Mouse (Mus musculus) lung, postnatal 4 days (tissue): Measurements from ENCODE around the gene Nrg3.

Experiments used
- DNase-seq, 2 experiments: peaks; one replicate each; pipeline ENCODE4 v3.0.0; 2021

The Nrg3 gene

DNA sequence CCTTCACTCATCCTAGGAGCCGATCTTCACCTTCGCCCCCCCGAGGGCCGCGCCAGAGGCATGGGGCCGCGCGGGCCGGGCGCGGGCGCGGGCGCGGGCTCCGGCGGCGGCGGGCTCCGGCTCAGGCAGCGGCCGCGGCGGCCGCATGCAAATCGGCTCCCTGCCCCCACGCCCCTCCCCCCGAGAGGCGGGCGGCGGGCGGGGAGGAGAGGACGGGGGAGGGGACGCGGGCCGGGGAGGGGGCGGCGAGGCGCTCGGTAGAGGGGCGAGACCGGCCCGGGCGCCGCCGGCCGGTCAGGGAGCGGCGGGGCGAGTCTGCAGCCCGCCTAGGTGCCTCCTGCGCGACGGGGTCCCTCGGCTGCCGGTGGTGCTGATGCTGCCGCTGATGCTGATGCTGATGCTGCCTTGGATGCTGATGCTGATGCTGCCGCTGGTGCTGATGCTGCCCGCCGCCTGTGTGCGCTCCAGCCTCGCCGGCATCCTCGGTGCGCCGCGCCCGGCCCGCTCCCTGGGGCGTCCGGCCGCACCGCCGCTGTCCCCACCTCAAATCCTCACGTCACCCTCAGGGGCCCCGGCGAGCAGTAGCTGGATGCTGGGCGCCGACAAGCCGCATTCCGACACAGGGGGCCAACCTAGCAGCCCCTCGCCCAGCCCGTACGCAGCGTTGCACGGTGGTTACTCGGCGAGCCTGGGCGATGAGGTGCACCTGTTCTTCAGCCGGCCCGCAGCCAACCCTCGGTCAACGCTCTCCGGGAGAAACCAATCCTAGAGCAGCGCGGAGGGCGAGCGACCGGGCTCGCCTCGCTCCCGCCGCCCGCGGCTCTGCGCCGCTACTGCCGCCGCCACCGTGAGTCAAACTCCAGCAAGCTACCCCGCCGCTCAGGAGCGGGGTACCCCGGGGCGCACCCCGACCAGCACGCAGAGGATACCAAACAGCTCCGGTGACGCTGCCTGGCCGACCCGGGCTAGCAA is at the start of gene Nrg3:
Gene Nrg3, minus strand, starts transcription at position 299 of the 972 bp plus-strand sequence.
- peak in 1 of 2 experiments; percentile 19 for DNase-seq

DNA sequence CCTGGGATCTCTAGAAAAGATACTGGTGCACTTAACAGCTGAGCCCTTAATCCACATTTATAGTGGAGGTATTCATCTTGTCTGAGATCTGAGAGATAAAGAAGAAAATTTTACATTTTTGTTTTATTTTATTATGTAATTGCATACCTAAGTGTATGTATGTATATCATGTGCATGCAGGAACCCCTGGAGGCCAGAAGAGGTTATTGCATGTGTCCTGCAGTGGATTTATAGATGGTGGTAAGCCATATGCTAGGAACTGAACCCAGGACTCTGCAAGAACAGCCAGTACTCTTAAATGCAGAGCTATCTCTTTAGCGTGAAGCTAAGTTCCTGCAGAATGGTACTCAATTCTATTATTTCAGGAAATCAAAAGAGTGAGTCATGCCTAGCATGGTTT is 36.1 kb upstream of the Nrg3 start:
- no peak for DNase-seq

DNA sequence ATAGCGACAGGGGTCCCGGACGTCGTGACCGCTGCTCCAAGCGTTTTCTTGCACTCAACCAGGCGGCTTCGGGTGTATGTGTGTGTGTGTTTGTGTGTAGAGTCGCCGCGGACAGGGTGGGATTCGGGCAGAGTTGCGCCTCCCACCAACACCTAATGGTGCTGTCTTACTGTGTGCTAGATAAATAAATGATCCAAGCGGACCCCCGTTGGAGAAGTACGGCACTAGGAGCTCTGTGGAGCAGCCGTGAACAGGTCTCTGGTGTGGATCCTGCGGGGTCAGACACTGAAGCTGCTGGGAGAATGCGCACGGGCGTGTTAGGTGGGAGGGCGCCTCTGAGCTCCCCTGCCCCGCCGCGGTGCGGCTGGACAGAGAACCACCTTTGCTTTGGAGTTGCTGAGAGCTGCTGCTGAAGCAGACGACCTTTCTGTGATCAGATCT is 903 bp upstream of the Nrg3 start:
- no peak for DNase-seq

DNA sequence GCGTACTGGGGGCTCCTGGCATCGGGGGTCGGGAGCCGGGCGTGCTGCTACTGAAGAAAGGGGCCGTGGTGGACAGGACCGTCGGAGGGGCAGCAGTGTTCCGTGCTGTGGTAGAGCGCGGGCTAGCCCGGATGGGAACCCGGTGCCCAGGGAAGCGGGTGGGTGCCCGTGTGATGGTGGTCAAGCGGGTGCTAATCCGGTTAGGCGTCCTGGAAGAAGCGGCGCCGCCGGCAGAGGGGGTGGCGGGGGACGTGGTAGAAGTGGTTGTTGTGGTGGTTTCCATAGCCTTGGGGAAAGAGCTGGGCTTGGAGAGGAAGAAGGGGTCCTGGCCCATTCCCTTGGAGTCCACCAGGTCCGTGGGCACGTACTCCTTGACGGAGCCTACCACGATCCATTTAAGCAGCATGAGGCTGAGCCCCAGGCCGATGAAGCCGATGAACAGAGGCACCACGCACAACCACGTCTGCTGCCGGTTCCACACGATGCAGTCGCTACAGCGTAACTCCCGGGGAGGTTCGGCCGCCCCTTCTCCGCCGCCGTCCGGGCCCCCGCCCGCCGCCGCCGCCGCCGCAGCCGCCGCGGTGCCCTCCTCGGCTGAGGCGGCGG is 639 bp downstream of the Nrg3 start:
- DNase-seq, result no peak

DNA sequence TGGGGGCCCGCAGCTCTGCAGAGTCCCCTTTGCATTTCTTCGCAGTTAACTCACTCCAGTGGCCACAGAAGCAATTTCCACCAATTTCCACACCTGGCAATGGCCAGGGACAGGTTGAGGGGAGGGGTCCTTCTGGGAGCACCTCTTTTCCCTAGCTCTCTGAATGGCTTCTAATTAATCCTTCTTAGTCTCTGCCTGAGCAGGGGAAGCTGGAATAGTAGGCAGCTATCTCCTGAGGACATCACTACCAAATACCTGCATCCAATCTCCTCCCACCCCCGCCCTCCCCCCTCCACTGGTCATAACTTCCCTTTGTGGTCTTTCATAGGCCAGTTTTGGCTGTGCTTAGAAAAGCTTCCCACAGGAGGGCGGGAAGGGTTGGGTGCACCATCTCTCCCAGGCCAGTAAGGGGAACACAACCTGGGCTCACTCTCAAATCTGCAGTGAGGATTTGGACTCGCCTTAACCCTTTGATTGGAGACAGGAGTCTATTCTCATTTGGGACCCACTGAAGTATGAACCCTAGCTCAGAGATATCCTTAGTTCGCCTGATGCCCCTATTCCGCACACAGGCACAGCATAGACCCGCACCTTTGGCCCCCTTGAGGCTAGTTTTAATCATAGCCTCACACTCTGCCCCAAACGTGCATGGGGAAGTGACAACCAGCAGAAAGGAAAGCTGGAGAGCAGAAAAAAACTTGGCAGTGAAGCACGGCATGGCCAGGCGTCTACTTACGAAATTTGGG is 1.5 kb downstream of the Nrg3 start:
- DNase-seq, result no peak

DNA sequence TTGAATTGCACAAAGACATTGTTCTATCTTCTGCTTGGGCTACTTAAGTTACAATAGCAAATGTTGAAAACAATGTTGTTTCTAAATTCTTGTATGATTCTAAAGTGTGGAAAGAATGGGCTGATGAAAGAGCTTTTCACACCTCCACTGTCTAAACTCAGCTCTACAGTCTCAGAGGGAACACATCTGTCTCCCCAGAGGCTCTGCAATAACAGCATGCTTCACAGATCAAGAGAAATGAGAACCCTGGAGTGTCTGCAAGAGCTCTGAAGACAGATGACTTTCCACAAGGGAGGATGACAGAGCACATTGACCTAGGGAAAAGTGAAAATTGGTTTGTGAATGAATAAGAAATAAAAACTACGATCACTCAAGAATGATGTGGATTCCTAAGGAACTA is 27.4 kb downstream of the Nrg3 start:
- DNase-seq, result no peak

DNA sequence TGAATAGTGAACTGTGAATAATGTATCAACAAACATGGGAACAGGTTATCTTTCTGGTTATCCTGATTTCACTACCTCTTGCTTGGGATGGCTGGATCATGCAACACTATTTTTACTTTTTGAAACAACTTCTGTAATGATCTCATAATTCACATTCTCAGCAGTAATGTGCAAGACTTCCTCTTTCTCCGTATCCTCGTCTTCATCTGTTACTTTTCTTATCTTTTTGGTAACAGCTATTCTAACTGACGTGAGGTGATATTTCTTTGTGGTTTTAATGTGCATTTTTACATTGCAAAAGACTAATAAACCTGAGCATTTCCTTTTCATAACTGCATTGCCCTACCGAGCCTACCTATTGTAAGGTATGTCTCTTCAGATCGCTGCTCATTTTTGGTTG is 44.4 kb downstream of the Nrg3 start:
- no peak for DNase-seq

DNA sequence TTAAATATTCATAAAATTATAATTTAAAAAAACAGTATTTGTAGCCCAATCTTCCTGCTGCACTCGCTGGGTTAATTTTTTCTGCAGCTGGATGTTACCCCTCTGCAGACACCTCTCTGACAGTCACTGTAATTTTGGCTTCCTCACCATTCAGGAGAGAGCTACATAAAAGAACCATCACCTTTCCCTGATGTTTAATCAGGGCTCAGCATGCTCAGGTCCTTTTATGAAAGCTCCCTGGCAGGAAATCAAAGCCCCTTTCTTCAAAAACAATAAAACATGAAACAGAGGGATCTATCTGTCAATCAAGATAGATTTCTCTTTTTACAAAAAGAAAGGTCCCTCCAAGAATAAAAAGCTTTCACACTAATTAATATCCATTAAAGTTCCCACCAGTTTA is 51.0 kb downstream of the Nrg3 start:
- DNase-seq, result no peak

GRCm38 (mm10) chr14:39413270-39413669 is 59.6 kb downstream of the Nrg3 start:
- no peak for DNase-seq

DNA sequence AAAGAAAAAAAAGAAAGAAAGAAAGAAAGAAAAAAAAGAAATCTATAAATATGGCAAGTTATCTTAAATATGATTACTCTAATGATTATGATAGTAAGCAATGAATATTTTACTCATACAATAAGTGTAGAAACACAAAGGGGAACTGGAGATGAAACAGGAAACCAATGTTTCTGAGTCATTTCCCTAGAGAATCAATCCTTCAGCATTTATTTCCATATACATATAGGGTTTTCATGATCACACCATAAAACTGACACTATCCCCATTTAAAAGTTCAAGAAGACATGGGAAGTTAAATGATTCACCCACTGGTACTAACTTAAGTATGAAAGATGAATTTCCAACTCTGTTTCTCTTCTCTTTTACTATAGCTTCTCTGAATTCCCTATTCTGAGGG is 86.0 kb downstream of the Nrg3 start:
- no peak for DNase-seq

DNA sequence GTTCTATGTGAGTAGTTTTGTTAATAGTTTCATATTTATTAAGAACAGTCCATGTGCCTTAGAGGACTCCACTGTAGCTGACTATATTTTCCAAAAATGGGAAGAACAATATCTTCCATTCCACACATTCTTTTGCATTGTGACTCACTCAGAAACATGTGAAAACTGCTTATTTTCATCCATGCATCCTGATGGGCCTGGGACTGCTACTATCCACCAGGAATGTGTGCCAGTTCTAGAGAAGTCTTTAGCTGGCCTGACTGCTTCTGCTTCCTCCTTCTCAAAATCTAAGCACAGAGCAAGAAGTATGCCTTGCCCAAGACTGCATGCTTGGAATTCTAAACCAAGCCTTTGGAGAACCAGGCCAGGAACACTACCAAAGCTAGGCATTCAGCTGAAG is 91.6 kb downstream of the Nrg3 start:
- DNase-seq, result no peak

DNA sequence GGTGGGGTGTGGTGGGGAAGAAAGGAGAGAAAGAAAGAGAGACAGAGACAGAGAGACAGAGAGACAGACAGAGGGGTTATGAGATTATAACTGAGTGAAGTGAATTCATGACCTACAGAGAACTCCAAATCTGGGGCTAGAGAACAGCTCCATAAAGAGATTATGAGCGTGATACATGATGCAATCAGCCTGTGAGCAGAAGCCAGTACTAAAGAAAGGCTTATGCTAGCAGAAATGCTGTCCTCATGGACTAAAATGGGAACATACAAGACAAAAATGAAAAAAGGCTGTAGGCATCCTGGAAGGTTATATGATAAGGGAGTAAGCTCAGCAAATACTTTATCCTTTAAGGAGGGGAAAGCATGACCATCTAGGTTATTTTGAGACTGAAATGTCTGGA is 99.7 kb downstream of the Nrg3 start:
- no peak for DNase-seq

- DNase-seq, result no peak
These were observed 116.6 kb downstream of the Nrg3 start for GRCm38 (mm10) chr14:39356251-39356650.

- no peak for DNase-seq
These were observed 120.7 kb downstream of the Nrg3 start for GRCm38 (mm10) chr14:39351979-39352737.

DNA sequence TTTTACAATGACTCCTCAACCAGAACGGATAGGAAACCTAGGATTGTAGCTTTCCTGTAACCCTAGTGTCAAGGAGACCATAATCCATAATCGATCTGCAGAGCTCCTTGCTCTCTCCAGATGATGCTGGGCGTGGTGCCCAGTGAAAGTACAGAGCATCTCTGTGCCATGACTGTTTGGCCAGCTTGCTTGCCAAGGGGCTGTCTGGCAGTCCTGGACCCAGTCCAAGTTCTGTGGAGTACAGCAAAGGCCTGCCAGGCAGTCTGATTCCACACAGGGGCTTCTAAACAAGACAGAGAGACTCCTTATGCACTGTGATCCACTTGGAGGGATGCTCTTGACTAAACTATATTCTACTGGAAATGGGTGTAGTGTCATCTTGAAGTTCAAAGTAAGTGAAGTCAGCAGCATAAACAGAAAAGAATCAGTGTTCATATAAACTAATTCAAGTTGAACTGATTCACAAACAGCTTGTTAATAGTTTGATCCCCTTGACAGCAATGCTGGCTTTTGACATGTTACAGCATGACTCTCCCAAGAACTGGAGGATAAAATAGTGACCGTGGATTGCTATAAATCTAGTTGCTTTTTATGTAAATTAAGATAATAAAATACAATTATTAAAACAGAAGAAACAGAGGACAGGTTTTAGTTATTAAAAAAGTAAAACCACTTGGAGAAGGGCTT is 155.3 kb downstream of the Nrg3 start:
- DNase-seq, result no peak

DNA sequence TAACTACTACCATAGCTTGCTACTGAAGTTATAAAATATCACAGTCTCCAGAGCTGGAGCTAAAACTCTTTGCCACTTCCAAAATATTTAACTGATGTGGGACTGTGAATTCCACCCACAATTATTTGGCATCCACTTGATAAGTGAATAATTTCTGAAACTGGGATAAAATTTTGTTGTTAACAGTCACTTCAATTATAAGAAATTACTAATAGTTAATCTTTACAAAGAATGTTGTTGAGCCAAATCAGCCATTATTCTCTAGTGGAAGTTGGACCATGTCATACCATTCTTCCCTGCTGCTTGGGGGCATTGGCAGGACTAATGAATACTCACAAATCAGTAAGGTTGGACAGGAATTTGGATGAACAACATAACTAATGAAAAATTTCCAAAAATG is 158.8 kb downstream of the Nrg3 start:
- no peak for DNase-seq

DNA sequence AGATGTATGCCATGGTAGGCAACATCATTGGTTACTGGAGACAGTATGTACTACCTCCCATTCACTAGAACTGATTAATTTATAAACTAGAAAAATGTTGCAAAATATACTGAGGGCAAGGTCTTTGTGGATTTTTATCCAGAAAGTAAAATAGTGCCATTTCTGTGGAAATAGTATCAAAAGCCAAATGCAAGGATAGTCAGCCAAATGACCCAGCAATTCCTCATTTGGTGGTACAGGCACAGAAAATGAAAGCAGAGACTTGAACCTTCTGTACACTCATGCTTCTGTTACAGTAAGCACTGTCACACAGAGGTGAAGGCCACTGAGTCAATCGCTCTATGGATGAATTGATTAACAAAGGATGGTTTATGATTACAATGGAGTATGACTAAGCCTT is 207.8 kb downstream of the Nrg3 start:
- no peak for DNase-seq

DNA sequence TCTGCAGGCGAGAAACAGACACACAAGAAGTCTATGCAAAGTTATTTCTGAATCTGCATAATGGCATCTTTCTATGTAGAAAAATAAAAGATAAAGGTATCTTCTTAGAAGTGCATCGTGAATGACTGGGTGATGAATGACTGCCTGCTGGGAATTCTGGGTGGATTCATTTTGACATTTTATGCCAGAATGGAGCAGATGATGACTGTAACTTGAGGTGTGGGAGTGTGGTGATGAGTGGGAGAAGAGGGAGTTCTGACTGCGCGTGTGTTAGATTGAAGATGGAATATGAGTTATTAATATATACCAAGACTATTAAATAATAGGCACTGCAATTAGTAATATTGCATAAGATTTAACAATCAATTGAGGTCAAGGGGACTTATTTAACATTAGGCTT is 208.5 kb downstream of the Nrg3 start:
- no peak for DNase-seq

DNA sequence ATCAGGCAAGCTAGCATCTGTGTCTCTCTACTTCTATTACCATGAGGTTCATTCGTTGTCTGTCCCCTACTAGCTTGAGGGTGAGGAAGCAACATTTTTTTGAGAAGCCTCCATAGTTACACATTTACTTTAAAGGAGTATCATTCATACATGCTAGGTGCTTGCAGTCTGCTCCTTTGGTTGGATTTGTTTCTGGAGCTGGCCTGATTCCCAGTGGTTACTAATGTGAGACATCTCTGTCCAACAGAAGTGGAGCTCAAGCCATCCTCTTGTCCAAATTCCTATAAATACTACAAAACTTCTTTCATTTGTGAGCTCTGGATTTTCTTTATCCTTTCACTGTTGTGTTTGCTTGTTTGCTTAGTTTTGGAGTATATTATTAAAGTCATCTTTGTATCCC is 211.9 kb downstream of the Nrg3 start:
- no peak for DNase-seq

GRCm38 (mm10) chr14:39255391-39255790 is 217.5 kb downstream of the Nrg3 start:
- DNase-seq, result no peak

GRCm38 (mm10) chr14:39240267-39240666 is 232.6 kb downstream of the Nrg3 start:
- DNase-seq, result no peak

DNA sequence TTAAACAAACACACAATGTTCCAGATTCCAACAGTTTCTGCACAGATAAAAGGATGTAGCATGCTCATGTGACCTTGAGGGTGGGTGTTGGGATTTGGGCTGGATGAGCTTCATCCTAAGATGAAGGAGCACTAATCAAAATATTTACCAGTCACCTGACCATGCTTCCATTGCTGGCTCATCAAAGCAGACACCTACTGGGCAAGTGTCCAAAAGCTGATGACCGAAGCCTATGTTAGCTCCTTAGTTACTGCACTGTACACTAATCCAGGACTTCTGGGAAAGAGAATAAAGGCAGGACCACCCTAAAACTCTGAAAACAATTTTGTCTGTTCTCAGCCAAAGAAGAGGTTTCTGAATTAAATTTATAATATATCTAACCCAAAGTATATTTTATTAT is 261.4 kb downstream of the Nrg3 start:
- no peak for DNase-seq
